Mouse (Mus musculus) heart, adult 18-20 months (tissue): Measurements from ENCODE around the gene Slx4ip. TPM values are rescaled to one million over a fixed set of nuclear protein-coding genes. Genes with fewer than 3 reads are reported as not detected.

ENCODE experiments used
- DNase-seq, 2 experiments: peaks; one replicate each; pipeline ENCODE4 v3.0.0; 2021 to 2022; ENCODE audit warnings: mixed read lengths in 1 of 2
- total RNA-seq, 2 experiments: library from RNA; stranded (reverse); gene quantifications; 2 replicates each; pipeline ENCODE4 v1.2.3; 2021

Gene Slx4ip
- total RNA-seq, 2 experiments from 2014 or later = 1.7 to 1.8 TPM

- DNase-seq = peak; percentile 70 to 82
Observed at GRCm38 (mm10) chr2:137101074-137101473, 210.1 kb downstream of the Slx4ip start.

- DNase-seq = no peak
Observed at GRCm38 (mm10) chr2:137107203-137107602, 216.2 kb downstream of the Slx4ip start.

GRCm38 (mm10) chr2:137107946-137108345 lies 216.9 kb downstream of the Slx4ip start:
- peak in 1 of 2 experiments; percentile 4 for DNase-seq

GRCm38 (mm10) chr2:137109321-137110213 lies 218.5 kb downstream of the Slx4ip start:
- DNase-seq = peak; percentile 53 to 58

GRCm38 (mm10) chr2:137110214-137110898 lies 219.3 kb downstream of the Slx4ip start:
- DNase-seq = no peak

GRCm38 (mm10) chr2:137113288-137114061 lies 222.5 kb downstream of the Slx4ip start:
- peak; percentile 27 to 37 for DNase-seq

GRCm38 (mm10) chr2:137114248-137115096 lies 223.5 kb downstream of the Slx4ip start:
- DNase-seq = peak; percentile 87 to 91

- peak; percentile 46 to 76 for DNase-seq
Observed at GRCm38 (mm10) chr2:137115241-137116024, 224.4 kb downstream of the Slx4ip start.

- DNase-seq = peak; percentile 54 to 78
Observed at GRCm38 (mm10) chr2:137116025-137116674, 225.1 kb downstream of the Slx4ip start, which contains the start of gene Jag1. TSS of gene Jag1 (minus strand) at chr2:137116644.

GRCm38 (mm10) chr2:137116675-137117320 lies 225.8 kb downstream of the Slx4ip start:
- DNase-seq = peak; percentile 95

- peak; percentile 90 to 91 for DNase-seq
Observed at GRCm38 (mm10) chr2:137117321-137117690, 226.3 kb downstream of the Slx4ip start.

Other genes starting within 250 kb of the Slx4ip start
- gene Snap25, start 177.8 kb upstream of the Slx4ip start, total RNA-seq = under 1 TPM in 1 of 2 experiments, not detected in 1; 0.12 TPM
- 10 to 100 TPM; 15.4 to 26.4 TPM for gene AL731706.2, start 5.5 kb upstream of the Slx4ip start, total RNA-seq
- 10 to 100 TPM; 38.3 to 42.7 TPM for gene AL731706.1, start 171 bp downstream of the Slx4ip start, total RNA-seq
- gene Mkks, start 171 bp downstream of the Slx4ip start, total RNA-seq = 10 to 100 TPM; 32.0 to 33.4 TPM
- gene Jag1, start 225.4 kb downstream of the Slx4ip start, total RNA-seq = 1 to 10 TPM; 7.1 to 9.1 TPM